ENCODE assay signal across 13 mouse cellular contexts in the genomic region with DNA sequence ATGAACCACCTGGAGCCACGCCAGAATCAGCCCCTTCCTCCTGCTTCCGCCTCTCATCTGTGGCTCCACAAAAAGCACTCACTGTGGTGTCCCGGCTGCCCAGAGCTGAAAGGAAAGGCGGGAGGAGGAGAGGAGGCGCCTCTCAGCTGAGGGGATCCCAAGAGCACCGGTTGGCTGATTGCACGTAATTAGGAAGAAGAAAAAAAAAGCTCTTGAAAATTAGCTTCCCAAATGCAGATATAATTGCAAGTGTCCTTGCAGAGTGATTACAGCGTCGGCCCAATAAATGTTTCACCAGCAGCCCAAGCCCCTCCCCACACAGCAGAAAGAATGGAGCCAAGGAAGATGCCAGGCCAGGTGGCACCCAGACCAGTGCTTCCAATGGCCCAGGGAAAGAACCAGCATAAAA. TPM values are rescaled to one million over a fixed set of nuclear protein-coding genes. Genes with fewer than 3 reads are reported as not detected.
DNase-seq lines count a peak whose midpoint lies in the region; ATAC-seq and TF ChIP-seq lines count a peak whose summit lies in the region.
"Had no signal": no experiment of that assay in that cellular context is flagged by ENCODE, and none has a peak within 500 bp of the region (broad histone marks: within the 10 kb centered on the region; RNA-seq: fewer than 3 reads in every experiment).

No protein-coding gene starts in this region.

- WGBS in heart, embryonic 13.5 days, result 43% methylated on average over 9 of the region's 9 CpGs
- 54% methylated on average over 9 of the region's 9 CpGs for WGBS in embryonic facial prominence, embryonic 10.5 days
- WGBS in hindbrain, embryonic 15.5 days, result 18% methylated on average over 9 of the region's 9 CpGs
- 26% methylated on average over 9 of the region's 9 CpGs for WGBS in midbrain, embryonic 16.5 days
- 59% methylated on average over 9 of the region's 9 CpGs for WGBS in heart, adult 2 months

- H3K9ac ChIP-seq in heart, embryonic 13.5 days, result no peak overlapping the region
- no peak overlapping the region for H3K9ac ChIP-seq in hindbrain, embryonic 15.5 days
- 0 out of 2 replicates have a peak overlapping the region, but pooled peaks have one; percentile 1 for H3K9ac ChIP-seq in midbrain, embryonic 16.5 days (ENCODE audit: low read depth, low read length)
- no peak overlapping the region for H3K9ac ChIP-seq in heart, adult 2 months (ENCODE audit: low read depth, low read length)
- H3K9ac ChIP-seq: liver, embryonic 13.5 days had no signal

- TF ChIP-seq POLR2A in heart, adult 2 months (IDR thresholded peaks at IDR 0.05; ENCODE audit: insufficient read depth, low read depth, low read length), result no peak

- intact Hi-C loops in heart, postnatal 10 days (cut with DNase I), result no loop called here
- intact Hi-C loops in heart, adult 2 months (cut with DNase I), result no loop called here

- TF ChIP-seq EP300 in heart, adult 2 months (IDR thresholded peaks at IDR 0.05; ENCODE audit: insufficient read depth, low read depth, low read length), result no peak

- peaks cover 5% of the 10 kb centered on the region; the same call in 1 of the 2 replicates for H3K9me3 ChIP-seq in heart, embryonic 13.5 days
- no peaks in the 10 kb centered on the region for H3K9me3 ChIP-seq in embryonic facial prominence, embryonic 10.5 days
- H3K9me3 ChIP-seq in hindbrain, embryonic 15.5 days, result no peaks in the 10 kb centered on the region
- no peaks in the 10 kb centered on the region for H3K9me3 ChIP-seq in midbrain, embryonic 16.5 days (replicated peaks; ENCODE audit: control insufficient read depth, low read length, poor library complexity, severe bottlenecking)
- H3K9me3 ChIP-seq: liver, embryonic 13.5 days had no signal

- peaks cover 45% of the 10 kb centered on the region for H3K4me1 ChIP-seq in heart, embryonic 13.5 days
- peaks cover 45% of the 10 kb centered on the region for H3K4me1 ChIP-seq in embryonic facial prominence, embryonic 10.5 days
- peaks cover 38% of the 10 kb centered on the region for H3K4me1 ChIP-seq in hindbrain, embryonic 15.5 days (replicated peaks)
- H3K4me1 ChIP-seq in midbrain, embryonic 16.5 days (ENCODE audit: control insufficient read depth, insufficient read depth, low read length), result peaks cover 22% of the 10 kb centered on the region
- H3K4me1 ChIP-seq in heart, adult 2 months (ENCODE audit: control insufficient read depth, insufficient read depth, low read length), result peaks cover 6% of the 10 kb centered on the region; the same call in 1 of the 2 replicates

- peak overlapping the region; percentile 34; the same call in 1 of the 2 replicates for H3K27ac ChIP-seq in heart, embryonic 13.5 days (replicated peaks)
- peak overlapping the region; percentile 30; the same call in 1 of the 2 replicates for H3K27ac ChIP-seq in embryonic facial prominence, embryonic 10.5 days (replicated peaks)
- H3K27ac ChIP-seq in hindbrain, embryonic 15.5 days (replicated peaks), result peak overlapping the region; percentile 70
- peak overlapping the region; percentile 69 for H3K27ac ChIP-seq in midbrain, embryonic 16.5 days (ENCODE audit: low read length)
- H3K27ac ChIP-seq in heart, adult 2 months, result no peak overlapping the region
- H3K27ac ChIP-seq: left cerebral cortex, adult 2 months; liver, embryonic 13.5 days had no signal

- DNase-seq in heart, postnatal 10 days, result no peak
- DNase-seq in embryonic facial prominence, embryonic 10.5 days (ENCODE audit: low spot score), result no peak
- no peak for DNase-seq in spleen, postnatal 4 days (ENCODE audit: low spot score in 2 of 2)
- DNase-seq in heart, adult 2 months, result no peak
- DNase-seq: cerebellum, adult 18-20 months; embryo, embryonic 11 days; kidney, postnatal 25 days; liver, embryonic 13.5 days had no signal

- no peak for ATAC-seq in heart, embryonic 13.5 days (ENCODE audit: extremely low read depth, insufficient number of reproducible peaks, low FRiP score, low TSS enrichment)
- ATAC-seq in hindbrain, embryonic 15.5 days (ENCODE audit: low FRiP score, low read depth), result peak; percentile 43
- no peak for ATAC-seq in midbrain, embryonic 16.5 days
- no peak for ATAC-seq in megakaryocyte-erythroid progenitor cell, adult 5-6 weeks (replicated peaks; ENCODE audit: low FRiP score, low TSS enrichment, poor library complexity, severe bottlenecking)

- H3K4me2 ChIP-seq in heart, embryonic 13.5 days, result no peak overlapping the region
- peak overlapping the region; percentile 30 for H3K4me2 ChIP-seq in hindbrain, embryonic 15.5 days
- H3K4me2 ChIP-seq in midbrain, embryonic 16.5 days (ENCODE audit: low read length), result peak overlapping the region; percentile 9; the same call in 1 of the 2 replicates
- H3K4me2 ChIP-seq: liver, embryonic 13.5 days had no signal

- no peak overlapping the region for H3K4me3 ChIP-seq in heart, embryonic 13.5 days
- H3K4me3 ChIP-seq in embryonic facial prominence, embryonic 10.5 days, result no peak overlapping the region
- no peak overlapping the region for H3K4me3 ChIP-seq in hindbrain, embryonic 15.5 days
- H3K4me3 ChIP-seq in midbrain, embryonic 16.5 days (ENCODE audit: low read depth, low read length), result no peak overlapping the region
- no peak overlapping the region for H3K4me3 ChIP-seq in heart, adult 2 months
- H3K4me3 ChIP-seq: left cerebral cortex, adult 2 months; liver, embryonic 13.5 days had no signal

- no peaks in the 10 kb centered on the region for H3K27me3 ChIP-seq in heart, embryonic 13.5 days (replicated peaks)
- H3K27me3 ChIP-seq in embryonic facial prominence, embryonic 10.5 days (replicated peaks; ENCODE audit: low read depth, poor library complexity, severe bottlenecking), result no peaks in the 10 kb centered on the region
- H3K27me3 ChIP-seq in hindbrain, embryonic 15.5 days, result no peaks in the 10 kb centered on the region
- no peaks in the 10 kb centered on the region for H3K27me3 ChIP-seq in midbrain, embryonic 16.5 days (ENCODE audit: control insufficient read depth, insufficient read depth, low read depth, low read length)
- no peaks in the 10 kb centered on the region for H3K27me3 ChIP-seq in heart, adult 2 months (ENCODE audit: control insufficient read depth, insufficient read depth, low read length)
- H3K27me3 ChIP-seq: liver, embryonic 13.5 days had no signal

- no peak for TF ChIP-seq CTCF in heart, adult 2 months (IDR thresholded peaks at IDR 0.05)

- no peaks in the 10 kb centered on the region for H3K79me2 ChIP-seq in heart, adult 2 months (replicated peaks; ENCODE audit: control insufficient read depth, insufficient read depth, low read length)

- no peaks in the 10 kb centered on the region for H3K36me3 ChIP-seq in heart, embryonic 13.5 days
- no peaks in the 10 kb centered on the region for H3K36me3 ChIP-seq in embryonic facial prominence, embryonic 10.5 days (replicated peaks)
- no peaks in the 10 kb centered on the region for H3K36me3 ChIP-seq in hindbrain, embryonic 15.5 days
- H3K36me3 ChIP-seq in midbrain, embryonic 16.5 days (ENCODE audit: control insufficient read depth, insufficient read depth, low read length), result no peaks in the 10 kb centered on the region
- H3K36me3 ChIP-seq in heart, adult 2 months (ENCODE audit: control insufficient read depth, insufficient read depth, low read length), result no peaks in the 10 kb centered on the region
- H3K36me3 ChIP-seq: liver, embryonic 13.5 days had no signal

RNA-seq across cellular contexts. Expression of gene Itpk1, which starts 19.2 kb away (rescaled TPM):
- 4.3 and 6.4 TPM in 2 replicates for polyA plus RNA-seq in heart, embryonic 13.5 days (2015; fragmentation: Nextera tagmentation; extraction: Ambion mirVana)
- total RNA-seq in heart, postnatal 10 days (2021), result 10 to 100 TPM in 1 of 2 experiments, 1 to 10 TPM in 1; 9.6 to 11.2 TPM
- polyA plus RNA-seq in embryonic facial prominence, embryonic 10.5 days (2016; fragmentation: Nextera tagmentation; extraction: Ambion mirVana), result 13.7 and 17.7 TPM in 2 replicates
- 35.1 and 38.7 TPM in 2 replicates for polyA plus RNA-seq in hindbrain, embryonic 15.5 days (2015; fragmentation: Nextera tagmentation; extraction: Ambion mirVana)
- polyA plus RNA-seq in midbrain, embryonic 16.5 days (2015; fragmentation: Nextera tagmentation; extraction: Ambion mirVana), result 35.8 and 39.3 TPM in 2 replicates
- total RNA-seq in megakaryocyte-erythroid progenitor cell, adult 5-6 weeks (2014; fragmentation: Nextera tagmentation), result 7.4 and 12.1 TPM in 2 replicates
- 4.9 and 6.5 TPM in 2 replicates for total RNA-seq in megakaryocyte-erythroid progenitor cell, adult 5-6 weeks (2017)
- total RNA-seq in heart, adult 2 months (2021), result 1 to 10 TPM; 7.9 to 9.5 TPM
- polyA plus RNA-seq in heart, adult 2 months (2012; rRNA removed), result 11.6 and 11.9 TPM in 2 replicates

RNA-seq across cellular contexts. Expression of gene Moap1, which starts 57.9 kb away (rescaled TPM):
- 17.9 and 18.3 TPM in 2 replicates for polyA plus RNA-seq in heart, embryonic 13.5 days (2015; fragmentation: Nextera tagmentation; extraction: Ambion mirVana)
- 10 to 100 TPM in 1 of 2 experiments, 1 to 10 TPM in 1; 9.1 to 10.5 TPM for total RNA-seq in heart, postnatal 10 days (2021)
- 35.4 and 36.9 TPM in 2 replicates for polyA plus RNA-seq in embryonic facial prominence, embryonic 10.5 days (2016; fragmentation: Nextera tagmentation; extraction: Ambion mirVana)
- polyA plus RNA-seq in hindbrain, embryonic 15.5 days (2015; fragmentation: Nextera tagmentation; extraction: Ambion mirVana), result 63.3 and 68.4 TPM in 2 replicates
- 76.2 and 78.4 TPM in 2 replicates for polyA plus RNA-seq in midbrain, embryonic 16.5 days (2015; fragmentation: Nextera tagmentation; extraction: Ambion mirVana)
- 3.8 and 8.2 TPM in 2 replicates for total RNA-seq in megakaryocyte-erythroid progenitor cell, adult 5-6 weeks (2014; fragmentation: Nextera tagmentation)
- 11.5 and 15.8 TPM in 2 replicates for total RNA-seq in megakaryocyte-erythroid progenitor cell, adult 5-6 weeks (2017)
- 1 to 10 TPM; 7.0 to 7.5 TPM for total RNA-seq in heart, adult 2 months (2021)
- 0.51 TPM in 1 of 2 replicates, not detected in the other for polyA plus RNA-seq in heart, adult 2 months (2012; rRNA removed)

RNA-seq across cellular contexts. Expression of gene Tmem251, which starts 58.0 kb away (rescaled TPM):
- 6.8 and 7.5 TPM in 2 replicates for polyA plus RNA-seq in heart, embryonic 13.5 days (2015; fragmentation: Nextera tagmentation; extraction: Ambion mirVana)
- 1 to 10 TPM; 4.8 to 5.5 TPM for total RNA-seq in heart, postnatal 10 days (2021)
- 9.7 and 11.2 TPM in 2 replicates for polyA plus RNA-seq in embryonic facial prominence, embryonic 10.5 days (2016; fragmentation: Nextera tagmentation; extraction: Ambion mirVana)
- polyA plus RNA-seq in hindbrain, embryonic 15.5 days (2015; fragmentation: Nextera tagmentation; extraction: Ambion mirVana), result 10.4 and 11.3 TPM in 2 replicates
- 10.8 and 11.3 TPM in 2 replicates for polyA plus RNA-seq in midbrain, embryonic 16.5 days (2015; fragmentation: Nextera tagmentation; extraction: Ambion mirVana)
- 9.2 and 13.8 TPM in 2 replicates for total RNA-seq in megakaryocyte-erythroid progenitor cell, adult 5-6 weeks (2014; fragmentation: Nextera tagmentation)
- 8.1 and 10.8 TPM in 2 replicates for total RNA-seq in megakaryocyte-erythroid progenitor cell, adult 5-6 weeks (2017)
- 1 to 10 TPM; 4.5 to 4.6 TPM for total RNA-seq in heart, adult 2 months (2021)
- polyA plus RNA-seq in heart, adult 2 months (2012; rRNA removed), result 1.8 and 4.0 TPM in 2 replicates

Comparison
In these comparisons a context has a peak if more than half of its experiments do, and no peak if none do; other contexts are left out.
1. RNA of gene Moap1, which starts 57.9 kb away (polyA plus RNA-seq): 76.2 to 78.4 TPM in midbrain, embryonic 16.5 days, 63.3 to 68.4 TPM in hindbrain, embryonic 15.5 days, 35.4 to 36.9 TPM in embryonic facial prominence, embryonic 10.5 days and 17.9 to 18.3 TPM in heart, embryonic 13.5 days; 0.51 TPM in heart, adult 2 months; every median in the first group is over 10 times any median in the second.